Mouse (Mus musculus) stomach, postnatal 0 days (tissue): ENCODE data around the gene Ccn1. TPM values are rescaled to one million over a fixed set of nuclear protein-coding genes. Genes with fewer than 3 reads are reported as not detected.

ENCODE experiments used
- ATAC-seq: fragments of 200-750 bp; cut with Nextera tagmentation; 2 replicates; pipeline ENCODE4 v1.8.0; 2017; ENCODE audit not compliant: low FRiP score, low TSS enrichment
- DNase-seq: peaks from one replicate; pipeline ENCODE4 v3.0.0-alpha.2; 2016; ENCODE audit warnings: low spot score
- H3K27ac ChIP-seq: fragments of 300-500 bp; sonication (generic); replicated peaks from 2 replicates; pipeline ENCODE4 v1.5.1; 2014; ENCODE audit warnings: mild to moderate bottlenecking, control low read depth
- H3K27me3 ChIP-seq: fragments of 300-500 bp; sonication (generic); 2 replicates; pipeline ENCODE4 v1.6.1; 2014; ENCODE audit warnings: low read length; ENCODE audit not compliant: control insufficient read depth, insufficient read depth
- H3K36me3 ChIP-seq: fragments of 300-500 bp; sonication (generic); 2 replicates; pipeline ENCODE4 v1.6.1; 2014; ENCODE audit warnings: low read length, mixed read lengths; ENCODE audit not compliant: control insufficient read depth, insufficient read depth
- H3K4me1 ChIP-seq: fragments of 300-500 bp; sonication (generic); replicated peaks from 2 replicates; pipeline ENCODE4 v1.6.1; 2014; ENCODE audit warnings: antibody characterized with exemption; ENCODE audit not compliant: control insufficient read depth, insufficient read depth
- H3K4me2 ChIP-seq: fragments of 300-500 bp; sonication (generic); replicated peaks from 2 replicates; pipeline ENCODE4 v1.6.1; 2014; ENCODE audit warnings: low read depth, mild to moderate bottlenecking, control low read depth, moderate library complexity
- H3K4me3 ChIP-seq: fragments of 300-500 bp; sonication (generic); 2 replicates; pipeline ENCODE4 v1.5.1; 2014; ENCODE audit warnings: low read depth, low read length, control low read depth
- H3K9ac ChIP-seq: fragments of 300-500 bp; sonication (generic); 2 replicates; pipeline ENCODE4 v1.6.1; 2014; ENCODE audit warnings: mild to moderate bottlenecking, low read length, control low read depth, mixed read lengths
- H3K9me3 ChIP-seq: fragments of 300-500 bp; sonication (generic); 2 replicates; pipeline ENCODE4 v1.6.1; 2016; ENCODE audit warnings: low read length; ENCODE audit not compliant: control insufficient read depth
- CTCF ChIP-seq: IDR thresholded peaks from 2 replicates; pipeline ENCODE4 v1.5.1; 2016; ENCODE audit warnings: antibody characterized with exemption, low read depth, mild to moderate bottlenecking, moderate library complexity
- EP300 ChIP-seq: optimal IDR thresholded peaks from 2 replicates; pipeline ENCODE3; 2016; ENCODE audit warnings: antibody characterized with exemption
- WGBS: fragments of 180-500 bp; shearing (Covaris S2); extraction: QIAGEN DNeasy Blood & Tissue Kit; methylation state at CpG from one replicate; pipeline ENCODE4 v1.1.7; 2014; 5-methylcytosine and 5-hydroxymethylcytosine counted together
- polyA plus RNA-seq: library from polyadenylated mRNA; unstranded; fragments of >200 nt; fragmentation: Nextera tagmentation; extraction: Ambion mirVana; gene quantifications from 2 replicates; pipeline ENCODE4 v1.2.1, GENCODE M21; 2015

Ccn1 gene
- polyA plus RNA-seq, 1 experiment from 2014 or later = 78.5 TPM

DNA sequence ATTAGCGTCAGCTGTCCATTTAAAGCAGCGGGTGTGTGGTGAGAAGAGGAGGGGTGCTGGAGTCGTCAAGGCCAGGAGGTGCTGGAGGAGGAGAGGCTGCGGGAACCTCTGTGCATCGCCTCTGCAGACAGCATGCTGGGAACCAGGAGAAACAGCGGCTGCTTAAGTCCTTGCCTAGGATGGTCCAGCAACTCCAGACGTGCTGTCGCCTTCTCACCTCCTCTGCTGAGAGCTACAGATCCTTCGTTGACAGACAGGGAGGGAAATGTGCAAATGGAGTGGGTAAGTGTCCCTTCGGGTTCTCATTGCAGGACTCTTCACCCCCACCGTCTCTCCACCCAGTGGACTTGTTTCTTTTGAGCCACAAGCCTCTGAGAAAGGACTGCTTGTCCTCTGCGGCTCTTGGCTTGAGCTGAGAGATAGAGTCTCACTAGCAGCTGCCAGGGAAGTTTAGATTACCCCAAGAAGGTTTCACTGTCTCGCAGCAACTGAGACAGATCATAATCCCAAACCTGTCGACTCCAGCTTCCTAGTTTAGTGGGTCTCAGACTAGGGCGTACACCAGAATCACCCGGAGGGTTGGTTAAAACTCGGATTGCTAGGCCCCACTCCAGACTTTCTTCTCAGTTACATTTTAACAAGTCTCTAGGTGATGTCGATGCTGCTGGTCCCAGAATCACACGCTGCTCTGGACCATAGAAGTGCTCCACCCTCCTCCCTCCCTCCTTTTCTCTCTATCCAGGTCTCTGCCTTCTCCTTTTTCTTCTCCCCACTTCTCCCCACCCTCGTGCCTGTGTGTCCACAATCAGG is 2.7 kb upstream of the Ccn1 start:
- no peaks in the 10 kb centered on the region for H3K9me3 ChIP-seq
- 22% methylated on average over 20 of the region's 20 CpGs for WGBS
- peak overlapping the region; percentile 76 for H3K4me3 ChIP-seq
- H3K27ac ChIP-seq = peak overlapping the region; percentile 97
- H3K9ac ChIP-seq = peak overlapping the region; percentile 82
- ATAC-seq (peak; percentile 18; the same call in 1 of the 2 replicates), DNase-seq (no peak)
- peak overlapping the region; percentile 86 for H3K4me2 ChIP-seq
- H3K27me3 ChIP-seq = no peaks in the 10 kb centered on the region
- TF ChIP-seq EP300 (no peak), CTCF (no peak)
- peaks cover 3% of the 10 kb centered on the region; the same call in 1 of the 2 replicates for H3K36me3 ChIP-seq
- no peaks in the 10 kb centered on the region; the same call in 1 of the 2 replicates for H3K4me1 ChIP-seq

DNA sequence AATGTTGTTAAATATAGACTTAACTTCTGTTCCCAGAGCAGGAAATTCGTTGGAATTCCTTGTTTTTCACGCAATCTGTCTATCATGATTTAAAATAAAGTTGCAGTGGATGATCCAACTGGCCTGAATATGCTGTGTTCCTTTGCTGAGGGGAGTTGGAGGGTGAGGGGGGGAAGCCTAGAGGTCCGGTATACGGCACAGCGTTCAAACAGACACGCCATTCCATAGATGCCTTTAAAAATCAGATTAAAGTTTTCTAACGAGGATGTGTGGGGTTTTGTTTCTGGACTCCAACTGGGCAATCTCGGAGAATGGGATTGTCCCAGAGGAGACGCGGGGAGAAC is 2.2 kb upstream of the Ccn1 start:
- no peak for DNase-seq
- Histone ChIP-seq H3K4me2 (peak overlapping the region; percentile 86), H3K4me1 (no peaks in the 10 kb centered on the region; the same call in 1 of the 2 replicates), H3K36me3 (peaks cover 6% of the 10 kb centered on the region), H3K4me3 (peak overlapping the region; percentile 76), H3K9ac (peak overlapping the region; percentile 82), H3K27ac (peak overlapping the region; percentile 97), H3K27me3 (no peaks in the 10 kb centered on the region), H3K9me3 (no peaks in the 10 kb centered on the region)
- no peak for ATAC-seq
- WGBS = 28% methylated on average over 10 of the region's 10 CpGs
- TF ChIP-seq CTCF = no peak
- no peak for TF ChIP-seq EP300

DNA sequence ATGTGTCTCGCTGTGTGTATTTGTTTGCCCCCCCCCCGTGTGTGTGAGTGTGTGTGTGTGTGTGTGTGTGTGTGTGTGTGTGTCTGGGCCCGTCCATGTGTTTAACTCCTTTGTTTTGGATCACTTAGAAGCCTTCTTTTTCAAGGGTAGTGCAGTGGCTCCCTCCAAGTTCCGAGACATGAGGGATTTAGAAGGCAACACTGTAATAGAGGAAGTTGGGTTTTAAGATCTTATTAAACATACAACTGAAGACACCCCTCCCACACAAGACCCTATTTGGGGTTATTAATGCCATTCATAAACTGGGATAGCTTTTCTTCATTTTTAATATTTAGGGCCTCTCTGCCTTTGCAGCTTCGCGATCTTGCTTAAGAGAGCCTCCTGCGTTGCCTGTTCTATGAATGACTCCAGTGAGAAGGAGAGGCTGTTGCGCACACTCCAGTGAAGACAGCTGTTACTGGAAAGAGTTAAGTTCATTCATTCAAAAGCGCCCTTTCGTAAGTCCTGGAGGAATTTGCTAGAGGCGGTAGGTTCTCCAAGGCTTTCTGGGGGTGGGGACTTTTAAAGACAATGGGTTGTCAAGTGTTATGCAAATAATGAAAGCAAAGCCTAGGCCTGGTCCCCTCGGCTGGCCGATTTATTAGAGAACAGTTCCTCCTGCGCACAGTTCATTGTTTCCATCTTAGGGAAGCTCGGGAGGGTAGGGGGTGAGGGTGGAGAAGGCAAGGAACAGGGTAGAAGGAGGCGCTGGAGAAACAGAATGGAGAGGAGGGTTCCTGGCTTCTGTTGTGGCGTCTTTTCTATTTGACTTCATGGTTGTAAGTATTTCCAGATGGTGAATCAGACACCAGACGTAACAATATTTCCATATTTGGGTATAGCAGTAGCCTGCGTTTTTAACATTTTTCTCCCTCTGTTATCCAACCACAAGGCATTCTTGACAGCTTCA is 1.5 kb upstream of the Ccn1 start:
- H3K9me3 ChIP-seq = no peaks in the 10 kb centered on the region
- H3K27me3 ChIP-seq = no peaks in the 10 kb centered on the region
- peak overlapping the region; percentile 51 for H3K9ac ChIP-seq
- WGBS = 16% methylated on average over 19 of the region's 19 CpGs
- no peak for DNase-seq
- peaks cover 6% of the 10 kb centered on the region for H3K36me3 ChIP-seq
- TF ChIP-seq CTCF = no peak
- no peak for TF ChIP-seq EP300
- peak overlapping the region; percentile 97 for H3K27ac ChIP-seq
- no peaks in the 10 kb centered on the region; the same call in 1 of the 2 replicates for H3K4me1 ChIP-seq
- peak; percentile 12; the same call in 1 of the 2 replicates for ATAC-seq
- H3K4me3 ChIP-seq = peak overlapping the region; percentile 76
- H3K4me2 ChIP-seq = peak overlapping the region; percentile 86

DNA sequence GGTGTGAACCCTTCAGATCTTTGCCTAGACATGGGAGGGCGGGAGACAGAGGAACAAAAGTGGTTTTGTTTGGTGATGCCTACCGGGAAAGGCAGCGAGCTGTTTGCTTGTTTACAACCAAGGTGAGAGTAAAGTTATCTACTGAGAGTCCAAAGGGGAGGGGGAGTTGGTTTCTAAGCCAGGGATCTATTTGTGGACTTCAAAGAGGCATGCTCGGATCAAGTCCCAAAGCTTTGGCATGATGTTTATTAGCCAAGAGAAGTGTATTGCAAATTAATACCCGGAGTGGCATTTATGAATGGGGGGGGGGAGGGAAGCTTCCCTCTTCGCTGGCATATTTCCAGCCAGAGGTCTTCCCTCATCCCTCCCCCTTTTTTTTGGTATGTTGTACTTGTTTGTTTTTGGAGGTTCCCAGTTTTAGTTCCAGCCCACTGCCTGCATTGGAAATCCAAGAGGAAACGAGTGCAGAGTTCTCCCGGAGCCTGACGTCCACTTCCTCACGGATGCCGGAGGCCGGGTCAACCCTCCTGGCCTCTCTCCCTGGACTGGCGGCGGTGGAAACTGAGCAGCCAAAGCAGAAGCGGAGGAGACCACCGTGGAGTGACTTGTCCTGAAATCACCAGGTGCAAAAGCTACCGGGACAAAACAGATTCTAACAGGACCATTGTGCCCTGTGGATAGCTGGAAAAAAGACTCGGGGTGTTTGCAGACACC is 674 bp upstream of the Ccn1 start:
- ATAC-seq (no peak), DNase-seq (peak; percentile 47)
- WGBS = 2% methylated on average over 18 of the region's 18 CpGs
- Histone ChIP-seq H3K27me3 (no peaks in the 10 kb centered on the region), H3K36me3 (peaks cover 6% of the 10 kb centered on the region), H3K4me2 (peak overlapping the region; percentile 86), H3K27ac (peak overlapping the region; percentile 97), H3K4me3 (peak overlapping the region; percentile 76), H3K9me3 (no peaks in the 10 kb centered on the region), H3K9ac (peak overlapping the region; percentile 51; the same call in 1 of the 2 replicates), H3K4me1 (no peaks in the 10 kb centered on the region; the same call in 1 of the 2 replicates)
- TF ChIP-seq CTCF (no peak), EP300 (peak; percentile 6)

DNA sequence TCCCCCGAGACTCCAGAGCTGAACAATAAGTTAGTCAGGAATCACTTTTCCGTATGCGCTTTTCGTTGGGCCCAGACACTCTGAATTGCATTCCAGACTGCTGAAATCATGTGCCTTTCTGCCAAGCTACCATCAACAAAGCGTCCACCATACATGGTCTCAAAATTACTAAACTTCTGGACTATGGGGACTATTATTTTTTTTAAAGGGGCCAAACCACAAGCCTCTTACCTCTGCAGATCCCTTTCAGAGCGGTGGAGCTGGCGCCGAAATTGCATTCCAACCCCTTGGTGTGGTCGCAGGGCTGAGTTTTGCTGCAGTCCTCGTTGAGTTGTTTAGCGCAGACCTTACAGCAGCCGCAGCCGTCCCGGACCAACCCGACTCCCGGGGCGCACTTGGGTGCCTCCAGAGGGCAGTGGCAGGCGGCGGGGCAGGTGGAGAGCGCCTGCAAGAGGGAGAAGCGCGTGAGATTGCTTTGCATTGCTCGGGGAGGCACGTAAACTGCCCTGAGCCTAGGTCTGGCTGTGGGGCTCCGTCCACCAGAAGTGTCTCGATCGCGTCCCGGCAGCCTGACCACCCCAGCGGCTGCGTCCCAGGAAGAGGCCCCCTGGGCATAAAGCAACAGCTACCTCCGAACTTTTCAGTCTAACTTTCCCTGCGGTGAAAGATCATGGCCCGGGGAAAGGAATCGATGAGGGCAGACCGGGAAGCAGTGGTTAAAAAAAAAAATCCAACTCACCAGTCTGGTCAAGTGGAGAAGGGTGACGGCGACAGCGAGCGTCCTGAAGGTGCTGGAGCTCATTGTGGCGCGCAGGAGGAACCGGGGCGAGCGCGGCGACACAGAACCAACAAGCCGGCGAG is 560 bp downstream of the Ccn1 start:
- Histone ChIP-seq H3K4me1 (no peaks in the 10 kb centered on the region; the same call in 1 of the 2 replicates), H3K4me2 (peak overlapping the region; percentile 86), H3K27me3 (no peaks in the 10 kb centered on the region), H3K9ac (peak overlapping the region; percentile 91), H3K9me3 (no peaks in the 10 kb centered on the region), H3K4me3 (peak overlapping the region; percentile 76), H3K27ac (peak overlapping the region; percentile 97), H3K36me3 (peaks cover 6% of the 10 kb centered on the region)
- peak; percentile 83 for DNase-seq
- peak; percentile 43 for ATAC-seq
- under 1% methylated on average over 49 of the region's 49 CpGs for WGBS
- TF ChIP-seq EP300 (no peak), CTCF (peak; percentile 74)
